Mouse (Mus musculus): Measurements from ENCODE around the gene C2cd4a. TPM values are rescaled to one million over a fixed set of nuclear protein-coding genes. Genes with fewer than 3 reads are reported as not detected.
A peak's percentile ranks its signal among the peaks of the same experiment; 100 is the strongest.

C2cd4a gene
- polyA plus RNA-seq, 1 experiment from 2014 or later = 0.61 TPM

DNA sequence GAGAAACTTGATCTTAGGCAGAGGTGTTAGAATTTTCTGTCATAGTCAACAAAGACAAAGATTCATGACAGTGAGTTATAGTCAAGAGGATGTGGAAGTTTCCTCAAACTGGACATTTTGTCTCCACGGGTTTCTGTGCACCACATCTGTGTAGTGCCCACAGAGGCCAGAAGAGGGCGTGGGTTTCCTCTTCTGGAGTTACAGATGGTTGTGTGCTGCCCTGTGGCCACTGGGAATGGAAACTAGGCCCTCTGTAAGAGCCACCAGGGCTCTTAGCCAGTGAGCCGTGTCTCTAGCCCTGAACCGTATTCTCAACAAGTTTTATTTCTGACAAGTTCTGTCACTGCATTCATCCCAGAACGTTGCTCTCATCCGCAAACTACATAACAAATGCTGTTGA, 21.6 kb downstream of the C2cd4a start:
- H3K36me3 ChIP-seq (ENCODE audit: control insufficient read depth, insufficient read depth, low read length) = no peaks in the 10 kb centered on the region
- H3K27ac ChIP-seq (replicated peaks; ENCODE audit: low read depth, low read length) = no peak overlapping the region
- 64% methylated on average over 6 of the region's 6 CpGs for WGBS

DNA sequence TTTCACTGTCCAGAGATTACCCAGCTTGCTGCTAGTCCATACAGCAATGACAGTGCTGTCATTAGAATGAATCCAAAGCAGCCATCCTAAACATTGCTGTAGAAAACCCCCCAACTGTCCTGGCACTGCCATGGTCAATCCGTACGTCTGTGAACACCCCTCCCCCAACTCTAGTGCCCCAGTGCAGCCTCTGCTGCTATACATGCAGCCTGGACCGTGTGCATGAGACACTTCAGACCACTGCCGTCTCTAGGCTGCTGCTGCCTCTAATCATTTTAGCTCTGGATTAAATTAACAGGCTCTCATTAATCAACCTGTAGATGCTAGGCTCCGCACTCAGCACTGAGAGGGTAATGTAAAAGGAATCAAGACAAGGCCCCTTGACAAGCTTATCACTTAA, 25.1 kb downstream of the C2cd4a start:
- Histone ChIP-seq H3K9me3 (ENCODE audit: control insufficient read depth, low read length) (no peaks in the 10 kb centered on the region), H3K27ac (replicated peaks; ENCODE audit: low read depth, low read length) (no peak overlapping the region), H3K4me3 (replicated peaks; ENCODE audit: low read depth, low read length) (no peak overlapping the region), H3K27me3 (ENCODE audit: control insufficient read depth, insufficient read depth, low read length) (no peaks in the 10 kb centered on the region), H3K4me1 (ENCODE audit: control insufficient read depth, insufficient read depth, low read length) (0 out of 2 replicates have a peak, but pooled peaks cover 4% of the 10 kb centered on the region), H3K9ac (replicated peaks; ENCODE audit: low read length) (no peak overlapping the region), H3K36me3 (ENCODE audit: control insufficient read depth, insufficient read depth, low read length) (no peaks in the 10 kb centered on the region), H3K4me2 (ENCODE audit: low read length) (no peak overlapping the region)
- ATAC-seq (ENCODE audit: low FRiP score, low TSS enrichment) (no peak), DNase-seq (no peak)
- 78% methylated on average over 5 of the region's 5 CpGs for WGBS

More for the DNA sequence above, 21.6 kb downstream of the C2cd4a start:
- 0 out of 2 replicates have a peak, but pooled peaks cover 4% of the 10 kb centered on the region for H3K4me1 ChIP-seq (ENCODE audit: control insufficient read depth, insufficient read depth, low read length)
- H3K9ac ChIP-seq (replicated peaks; ENCODE audit: low read length) = no peak overlapping the region
- ATAC-seq (ENCODE audit: low FRiP score, low TSS enrichment) (no peak), DNase-seq (no peak)
- H3K4me2 ChIP-seq (ENCODE audit: low read length) = no peak overlapping the region
- H3K27me3 ChIP-seq (ENCODE audit: control insufficient read depth, insufficient read depth, low read length) = no peaks in the 10 kb centered on the region
- H3K4me3 ChIP-seq (replicated peaks; ENCODE audit: low read depth, low read length) = no peak overlapping the region
- no peaks in the 10 kb centered on the region for H3K9me3 ChIP-seq (ENCODE audit: control insufficient read depth, low read length)

DNA sequence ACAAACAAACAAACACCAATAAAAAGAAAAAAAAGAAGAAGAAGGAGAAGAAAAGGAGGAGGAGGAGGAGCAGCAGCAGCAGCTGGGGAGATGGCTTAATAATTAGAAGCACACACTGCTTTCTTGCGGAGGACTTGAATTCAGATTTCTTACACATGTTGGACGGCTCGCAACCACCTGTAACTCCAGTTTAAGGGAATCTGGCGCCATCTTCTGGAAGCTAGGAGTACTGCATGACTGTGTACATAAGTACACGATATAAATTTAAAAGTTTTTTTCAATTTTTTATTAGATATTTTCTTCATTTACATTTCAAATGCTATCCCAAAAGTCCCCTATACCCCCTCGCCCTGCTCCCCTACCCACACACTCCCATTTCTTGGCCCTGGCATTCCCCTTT, 29.9 kb downstream of the C2cd4a start:
- WGBS = 37% methylated on average over 6 of the region's 6 CpGs
- Histone ChIP-seq H3K4me3 (replicated peaks; ENCODE audit: low read depth, low read length) (no peak overlapping the region), H3K4me2 (ENCODE audit: low read length) (no peak overlapping the region), H3K36me3 (ENCODE audit: control insufficient read depth, insufficient read depth, low read length) (no peaks in the 10 kb centered on the region), H3K9me3 (ENCODE audit: control insufficient read depth, low read length) (no peaks in the 10 kb centered on the region), H3K4me1 (ENCODE audit: control insufficient read depth, insufficient read depth, low read length) (peaks cover 5% of the 10 kb centered on the region; the same call in 1 of the 2 replicates), H3K27ac (replicated peaks; ENCODE audit: low read depth, low read length) (no peak overlapping the region), H3K27me3 (ENCODE audit: control insufficient read depth, insufficient read depth, low read length) (no peaks in the 10 kb centered on the region), H3K9ac (replicated peaks; ENCODE audit: low read length) (no peak overlapping the region)
- ATAC-seq (ENCODE audit: low FRiP score, low TSS enrichment) (no peak), DNase-seq (peak; percentile 80)

DNA sequence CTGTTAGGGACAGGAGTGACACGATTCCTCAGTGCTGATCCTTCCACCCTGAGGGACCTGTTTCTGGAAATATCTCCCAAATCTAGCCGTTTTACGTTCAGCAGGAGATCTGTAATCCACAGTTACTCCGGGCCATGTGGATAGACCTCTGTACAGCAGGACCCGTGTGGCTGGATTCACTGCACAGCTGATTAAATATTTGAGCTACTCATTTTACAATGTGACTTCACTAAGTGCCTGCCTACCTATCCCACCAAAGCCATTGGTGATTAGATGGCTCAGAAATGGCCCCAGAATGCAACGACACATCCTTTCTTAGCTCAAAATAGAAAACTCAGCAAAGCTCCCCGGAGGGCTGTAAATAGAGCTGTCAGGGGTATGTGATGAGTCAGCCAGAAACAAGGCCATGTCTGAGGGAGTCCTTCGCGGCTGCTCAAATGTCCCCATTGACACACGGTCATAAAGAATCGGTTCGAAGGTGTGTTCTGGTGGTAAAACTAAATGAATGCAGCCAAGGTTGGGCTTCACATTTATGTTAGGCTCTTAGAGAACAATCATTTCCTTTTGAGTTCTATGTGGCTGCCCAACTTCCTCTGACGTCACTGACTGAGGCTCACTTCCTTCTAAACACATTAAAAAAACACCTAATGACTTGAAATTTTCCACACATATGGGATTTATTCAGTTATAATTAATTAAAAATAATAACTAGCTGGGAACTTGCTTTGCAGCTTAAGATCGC, 32.9 kb downstream of the C2cd4a start:
- DNase-seq (no peak), ATAC-seq (ENCODE audit: low FRiP score, low TSS enrichment) (no peak)
- Histone ChIP-seq H3K4me1 (ENCODE audit: control insufficient read depth, insufficient read depth, low read length) (peaks cover 25% of the 10 kb centered on the region; the same call in 1 of the 2 replicates), H3K27ac (replicated peaks; ENCODE audit: low read depth, low read length) (no peak overlapping the region), H3K4me3 (replicated peaks; ENCODE audit: low read depth, low read length) (no peak overlapping the region), H3K9ac (replicated peaks; ENCODE audit: low read length) (no peak overlapping the region), H3K9me3 (ENCODE audit: control insufficient read depth, low read length) (no peaks in the 10 kb centered on the region), H3K36me3 (ENCODE audit: control insufficient read depth, insufficient read depth, low read length) (no peaks in the 10 kb centered on the region), H3K4me2 (ENCODE audit: low read length) (no peak overlapping the region), H3K27me3 (ENCODE audit: control insufficient read depth, insufficient read depth, low read length) (no peaks in the 10 kb centered on the region)
- WGBS = 59% methylated on average over 14 of the region's 14 CpGs

DNA sequence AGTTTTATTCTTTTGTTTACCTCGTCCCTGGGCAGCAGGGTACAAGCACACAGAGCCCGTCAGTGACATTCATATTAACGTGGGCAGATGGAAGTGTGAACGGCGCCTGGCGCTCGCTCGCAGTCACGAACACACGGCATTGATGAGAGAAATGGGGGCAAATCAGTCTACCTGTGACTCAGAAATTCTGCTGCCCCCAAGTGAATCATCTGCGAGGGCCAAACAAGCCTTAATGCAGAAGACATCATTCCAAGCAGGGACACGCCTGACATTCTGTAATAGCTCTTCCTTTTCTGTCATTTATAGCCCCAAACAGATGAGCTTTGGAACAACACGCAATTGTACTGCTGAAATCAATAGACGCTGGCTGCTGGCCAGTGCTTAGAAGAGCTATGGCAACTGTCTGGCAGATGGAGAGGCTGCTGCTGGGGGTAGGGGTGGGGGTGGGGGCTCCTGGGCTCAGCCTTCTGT, 36.9 kb downstream of the C2cd4a start:
- ATAC-seq (ENCODE audit: low FRiP score, low TSS enrichment) (peak; percentile 78; the same call in 1 of the 2 replicates), DNase-seq (peak; percentile 84)
- Histone ChIP-seq H3K4me3 (replicated peaks; ENCODE audit: low read depth, low read length) (no peak overlapping the region), H3K27ac (replicated peaks; ENCODE audit: low read depth, low read length) (peak overlapping the region; percentile 74), H3K4me1 (ENCODE audit: control insufficient read depth, insufficient read depth, low read length) (peaks cover 27% of the 10 kb centered on the region; the same call in 1 of the 2 replicates), H3K4me2 (ENCODE audit: low read length) (peak overlapping the region; percentile 43), H3K36me3 (ENCODE audit: control insufficient read depth, insufficient read depth, low read length) (no peaks in the 10 kb centered on the region), H3K9me3 (ENCODE audit: control insufficient read depth, low read length) (no peaks in the 10 kb centered on the region), H3K9ac (replicated peaks; ENCODE audit: low read length) (no peak overlapping the region; the same call in 1 of the 2 replicates), H3K27me3 (ENCODE audit: control insufficient read depth, insufficient read depth, low read length) (no peaks in the 10 kb centered on the region)
- WGBS = 28% methylated on average over 14 of the region's 14 CpGs

DNA sequence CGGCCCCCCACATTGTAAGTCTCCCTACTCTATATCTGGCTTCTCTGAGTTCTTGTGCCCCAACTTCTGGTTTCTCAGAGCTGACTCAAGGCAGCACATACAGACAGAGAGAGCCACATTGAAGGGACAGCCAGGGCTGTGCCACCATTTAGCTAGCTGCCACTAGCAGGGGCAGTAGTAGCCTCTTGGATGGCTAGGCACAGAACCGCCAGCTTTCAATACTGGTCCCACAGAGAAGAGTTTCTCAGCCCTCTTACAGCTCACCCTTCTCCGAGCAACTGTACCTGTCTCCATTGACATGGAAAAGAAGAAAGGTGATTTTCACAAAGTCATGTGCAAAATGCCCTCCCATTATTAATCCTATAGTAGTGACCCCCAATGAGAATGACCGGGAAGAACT, 37.5 kb downstream of the C2cd4a start:
- ATAC-seq (ENCODE audit: low FRiP score, low TSS enrichment) (no peak), DNase-seq (peak; percentile 14)
- Histone ChIP-seq H3K9ac (replicated peaks; ENCODE audit: low read length) (no peak overlapping the region), H3K27ac (replicated peaks; ENCODE audit: low read depth, low read length) (peak overlapping the region; percentile 74), H3K4me1 (ENCODE audit: control insufficient read depth, insufficient read depth, low read length) (peaks cover 27% of the 10 kb centered on the region; the same call in 1 of the 2 replicates), H3K27me3 (ENCODE audit: control insufficient read depth, insufficient read depth, low read length) (no peaks in the 10 kb centered on the region), H3K4me3 (replicated peaks; ENCODE audit: low read depth, low read length) (no peak overlapping the region), H3K36me3 (ENCODE audit: control insufficient read depth, insufficient read depth, low read length) (no peaks in the 10 kb centered on the region), H3K4me2 (ENCODE audit: low read length) (no peak overlapping the region), H3K9me3 (ENCODE audit: control insufficient read depth, low read length) (no peaks in the 10 kb centered on the region)
- 81% methylated on average over 4 of the region's 4 CpGs for WGBS

DNA sequence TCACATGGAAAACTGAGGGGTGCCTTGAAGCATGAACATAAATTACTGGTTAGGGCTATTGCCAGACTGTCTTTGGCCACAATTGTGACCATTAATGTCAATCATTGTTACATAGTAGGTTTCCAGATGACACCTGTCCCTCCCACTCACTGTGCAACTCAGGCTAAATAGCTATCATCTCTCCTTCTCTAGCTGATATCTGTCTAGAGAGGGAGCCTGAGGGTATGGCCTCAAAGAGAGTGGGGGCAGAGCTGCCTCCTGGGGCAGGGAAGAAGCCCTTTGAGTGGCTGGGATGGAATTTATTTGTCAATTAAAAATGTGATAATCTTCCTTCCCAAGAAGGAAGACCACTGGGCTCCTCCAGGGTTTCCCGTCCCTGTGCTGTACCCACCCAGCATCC, 37.9 kb downstream of the C2cd4a start:
- 43% methylated on average over 1 of the region's 1 CpGs for WGBS
- no peak overlapping the region for H3K9ac ChIP-seq (replicated peaks; ENCODE audit: low read length)
- no peaks in the 10 kb centered on the region for H3K9me3 ChIP-seq (ENCODE audit: control insufficient read depth, low read length)
- no peak overlapping the region for H3K4me2 ChIP-seq (ENCODE audit: low read length)
- H3K27ac ChIP-seq (replicated peaks; ENCODE audit: low read depth, low read length) = no peak overlapping the region
- DNase-seq = no peak
- ATAC-seq (ENCODE audit: low FRiP score, low TSS enrichment) = no peak
- peaks cover 25% of the 10 kb centered on the region; the same call in 1 of the 2 replicates for H3K4me1 ChIP-seq (ENCODE audit: control insufficient read depth, insufficient read depth, low read length)
- H3K36me3 ChIP-seq (ENCODE audit: control insufficient read depth, insufficient read depth, low read length) = no peaks in the 10 kb centered on the region
- H3K27me3 ChIP-seq (ENCODE audit: control insufficient read depth, insufficient read depth, low read length) = no peaks in the 10 kb centered on the region
- H3K4me3 ChIP-seq (replicated peaks; ENCODE audit: low read depth, low read length) = no peak overlapping the region

DNA sequence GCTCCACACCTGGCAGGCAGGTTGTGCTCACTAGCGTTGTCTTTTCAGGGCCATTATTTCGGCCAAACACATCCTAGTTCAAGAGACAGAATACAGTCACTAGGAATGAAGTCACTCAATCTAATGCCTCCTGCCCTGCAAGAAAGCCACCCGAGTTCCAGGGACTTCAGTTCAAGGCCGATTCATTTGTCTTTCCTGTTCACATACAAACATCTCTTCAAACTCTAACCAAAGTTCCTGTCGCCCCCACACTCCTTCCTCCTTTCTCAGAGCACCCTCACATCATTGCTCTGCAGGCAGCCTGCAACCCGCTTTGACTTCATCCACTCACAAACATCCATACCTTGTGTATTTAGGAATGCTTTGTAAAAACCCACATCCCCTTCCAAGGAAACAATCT, 38.6 kb downstream of the C2cd4a start:
- no peak for DNase-seq
- no peak overlapping the region for H3K27ac ChIP-seq (replicated peaks; ENCODE audit: low read depth, low read length)

DNA sequence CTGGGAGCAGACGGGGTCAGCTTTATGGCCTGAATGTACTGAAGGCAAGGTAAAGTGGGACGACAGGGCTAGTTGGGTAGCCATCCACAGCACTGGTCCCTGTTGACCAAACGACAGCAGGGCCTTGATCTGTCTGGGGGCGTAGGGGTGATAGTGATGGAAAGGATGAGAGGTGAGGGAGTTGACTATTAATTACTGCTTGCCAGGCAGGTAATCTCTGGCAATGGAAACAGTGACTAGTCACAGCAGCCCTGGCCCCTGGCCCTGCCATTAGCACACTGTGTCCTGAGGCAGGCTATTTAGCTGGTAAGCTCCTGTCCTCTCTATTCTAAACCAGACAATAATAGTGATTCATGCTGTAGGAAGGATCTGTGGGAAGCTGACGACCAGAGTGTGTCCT, 39.7 kb downstream of the C2cd4a start:
- Histone ChIP-seq H3K4me3 (replicated peaks; ENCODE audit: low read depth, low read length) (no peak overlapping the region), H3K9me3 (ENCODE audit: control insufficient read depth, low read length) (no peaks in the 10 kb centered on the region), H3K27ac (replicated peaks; ENCODE audit: low read depth, low read length) (no peak overlapping the region), H3K4me1 (ENCODE audit: control insufficient read depth, insufficient read depth, low read length) (peaks cover 22% of the 10 kb centered on the region; the same call in 1 of the 2 replicates), H3K27me3 (ENCODE audit: control insufficient read depth, insufficient read depth, low read length) (no peaks in the 10 kb centered on the region), H3K4me2 (ENCODE audit: low read length) (no peak overlapping the region), H3K9ac (replicated peaks; ENCODE audit: low read length) (no peak overlapping the region), H3K36me3 (ENCODE audit: control insufficient read depth, insufficient read depth, low read length) (no peaks in the 10 kb centered on the region)
- no peak for ATAC-seq (ENCODE audit: low FRiP score, low TSS enrichment)
- DNase-seq = no peak
- 83% methylated on average over 5 of the region's 5 CpGs for WGBS

More for the DNA sequence above, 38.6 kb downstream of the C2cd4a start:
- Histone ChIP-seq H3K27me3 (ENCODE audit: control insufficient read depth, insufficient read depth, low read length) (no peaks in the 10 kb centered on the region), H3K9me3 (ENCODE audit: control insufficient read depth, low read length) (no peaks in the 10 kb centered on the region), H3K9ac (replicated peaks; ENCODE audit: low read length) (no peak overlapping the region), H3K4me2 (ENCODE audit: low read length) (no peak overlapping the region), H3K4me1 (ENCODE audit: control insufficient read depth, insufficient read depth, low read length) (peaks cover 22% of the 10 kb centered on the region; the same call in 1 of the 2 replicates), H3K36me3 (ENCODE audit: control insufficient read depth, insufficient read depth, low read length) (no peaks in the 10 kb centered on the region), H3K4me3 (replicated peaks; ENCODE audit: low read depth, low read length) (no peak overlapping the region)
- ATAC-seq (ENCODE audit: low FRiP score, low TSS enrichment) = no peak
- WGBS = 84% methylated on average over 6 of the region's 6 CpGs
